Mouse (Mus musculus) 3134 (cell line): ENCODE measurements around the gene Zfp652.
"Not testable (repeated sequence)": the region's sequence is repeated elsewhere in the genome, so short reads cannot be mapped to it uniquely, and the experiment has no call there.

Source experiments
- DNase-seq: peaks from one replicate; pipeline ENCODE4 v3.0.0-alpha.2; 2011; ENCODE audit warnings: low spot score; ENCODE audit not compliant: insufficient read length; ENCODE audit errors: extremely low read depth

Zfp652 gene

DNA sequence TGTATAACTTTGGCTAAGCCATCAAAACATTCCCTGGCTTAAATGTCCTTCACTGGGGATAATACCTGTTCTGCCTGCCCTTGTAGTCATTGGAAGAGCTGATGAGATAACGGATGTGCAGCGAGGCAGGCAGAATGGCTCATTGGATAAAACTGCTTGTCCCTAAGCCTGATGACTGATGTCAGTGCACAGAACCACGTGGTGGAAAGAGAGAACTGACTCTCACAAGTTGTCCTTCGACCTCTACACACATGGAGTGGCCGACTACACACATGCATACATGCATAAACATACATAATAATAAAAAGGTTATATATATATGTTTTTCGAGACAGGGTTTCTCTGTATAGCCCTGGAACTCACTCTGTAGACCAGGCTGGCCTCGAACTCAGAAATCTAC, 2.0 kb upstream of the Zfp652 start:
- no peak for DNase-seq

DNA sequence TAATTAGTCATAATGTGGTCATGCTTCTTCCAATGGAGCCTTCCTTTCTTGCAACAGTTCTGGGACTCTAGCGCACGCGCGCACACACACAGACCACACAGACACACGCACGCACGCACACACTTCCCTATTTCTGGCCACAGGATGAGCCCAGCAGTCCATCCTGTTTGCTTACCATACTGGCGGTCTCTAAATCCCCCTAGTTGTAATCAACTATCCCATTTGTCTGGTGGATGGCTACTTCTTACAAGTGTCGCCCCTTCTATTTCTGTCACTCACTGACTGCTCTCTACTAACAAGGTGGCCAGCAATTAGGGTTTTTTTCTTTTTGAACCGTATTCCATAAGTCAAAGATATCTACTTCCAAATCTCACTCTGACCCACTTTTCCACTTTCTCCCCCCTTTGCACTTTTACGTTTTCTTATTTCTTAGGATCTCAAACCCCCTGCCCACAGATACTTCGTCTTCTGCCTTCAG, 349 bp upstream of the Zfp652 start:
- no peak for DNase-seq

DNA sequence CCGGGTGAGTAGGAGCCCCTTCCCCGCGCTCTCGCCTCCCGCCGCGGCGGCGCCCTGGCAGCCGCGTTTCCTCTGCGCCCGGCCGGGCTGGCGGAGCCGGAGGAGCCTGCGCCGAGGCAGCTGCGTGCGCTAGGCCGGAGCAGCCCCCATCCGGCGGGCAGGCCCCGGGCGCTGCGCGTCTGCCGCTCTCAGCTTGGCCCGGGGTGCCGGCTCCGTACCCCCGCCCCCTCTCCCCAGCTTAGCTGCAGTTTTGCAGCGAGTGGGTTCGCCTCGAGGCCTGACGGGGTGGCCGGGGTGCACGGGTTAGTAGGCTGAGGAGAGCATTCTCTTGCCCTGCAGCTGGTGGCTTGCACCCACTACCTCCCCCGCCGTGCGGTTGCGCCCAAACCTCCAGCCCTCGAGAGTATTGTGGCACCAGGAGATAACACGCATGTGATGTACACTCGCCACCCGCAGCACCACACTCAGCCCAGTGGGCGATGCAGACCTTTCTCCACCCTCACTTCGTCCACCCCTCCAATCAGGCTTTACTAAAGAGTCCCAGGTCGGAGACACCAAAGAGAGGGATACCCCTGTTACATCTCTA, 845 bp downstream of the Zfp652 start:
- DNase-seq: peak; percentile 68

DNA sequence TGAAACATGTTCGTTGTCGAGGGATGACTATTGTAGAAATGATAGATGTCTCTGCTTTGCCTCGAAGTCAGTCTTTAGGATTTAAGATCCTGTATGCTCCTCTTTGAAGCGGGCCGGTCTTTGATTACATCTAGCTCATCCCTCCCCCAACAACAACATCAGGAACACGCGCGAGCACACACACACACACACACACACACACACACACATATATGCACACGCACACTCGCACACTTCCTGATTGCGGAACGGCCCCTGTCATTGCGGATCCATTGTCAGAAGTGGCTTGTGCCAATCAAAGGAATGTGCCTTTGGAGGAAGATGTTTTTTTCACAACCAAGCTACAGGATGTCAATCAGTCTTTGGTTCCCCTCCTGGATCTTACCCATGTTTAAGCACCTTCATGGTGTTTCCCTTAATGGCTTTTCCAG, 1.4 kb downstream of the Zfp652 start:
- DNase-seq: peak; percentile 28

DNA sequence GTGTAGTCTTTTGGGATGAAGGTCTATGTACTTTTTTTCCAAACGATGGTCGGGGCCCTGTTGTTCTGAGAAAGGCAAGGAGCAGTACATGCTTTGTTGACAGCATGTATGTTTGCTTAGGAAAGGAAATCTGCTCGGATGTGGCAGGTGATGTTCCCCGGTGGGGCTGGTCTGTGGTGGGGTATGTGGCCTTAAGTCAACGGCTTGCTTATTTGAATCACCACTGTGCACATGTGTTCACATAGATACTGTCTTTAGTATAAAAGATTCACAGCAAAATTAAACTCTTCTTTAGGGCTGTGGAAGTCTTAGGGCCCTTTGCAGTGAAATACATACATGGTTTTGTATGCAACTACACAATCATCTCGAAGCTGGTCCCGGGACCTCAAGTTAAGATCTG, 1.9 kb downstream of the Zfp652 start:
- DNase-seq: no peak

DNA sequence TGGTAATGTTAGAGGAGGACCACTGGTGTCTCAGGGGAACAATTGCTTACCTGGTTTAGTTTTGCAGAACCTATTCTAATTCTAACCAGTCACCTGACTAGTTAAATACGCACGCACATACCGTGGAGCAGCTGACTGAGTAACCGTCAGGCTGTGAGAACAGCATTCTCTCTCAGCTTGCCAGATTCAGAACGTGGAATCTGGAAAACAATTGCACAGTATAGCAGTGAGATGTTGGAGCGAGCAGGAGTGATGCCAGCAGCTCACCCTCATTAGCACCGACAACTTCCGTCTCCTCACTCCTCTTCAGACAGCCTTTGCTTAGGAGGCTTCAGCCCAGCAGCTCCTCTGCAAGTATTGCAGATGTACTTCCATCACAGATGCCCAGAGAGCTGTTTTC, 3.7 kb downstream of the Zfp652 start:
- DNase-seq: no peak

DNA sequence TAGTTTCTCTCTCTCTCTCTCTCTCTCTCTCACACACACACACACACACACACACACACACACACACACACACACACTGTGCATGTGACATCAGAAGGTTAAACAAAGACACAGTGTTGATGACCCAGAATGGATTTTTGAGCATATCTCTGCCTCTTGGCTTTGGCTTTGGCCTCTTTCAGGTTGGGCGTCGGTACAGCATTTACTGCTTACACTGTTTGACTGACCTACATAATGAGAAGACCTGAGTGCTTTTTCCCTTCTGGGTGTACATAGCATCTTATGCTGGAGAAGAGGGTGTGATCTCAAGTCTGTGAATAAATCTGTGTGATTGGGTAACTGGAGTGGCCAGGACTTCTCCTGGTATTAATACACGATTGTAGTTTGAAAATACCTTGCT, 6.9 kb downstream of the Zfp652 start:
- no peak for DNase-seq

DNA sequence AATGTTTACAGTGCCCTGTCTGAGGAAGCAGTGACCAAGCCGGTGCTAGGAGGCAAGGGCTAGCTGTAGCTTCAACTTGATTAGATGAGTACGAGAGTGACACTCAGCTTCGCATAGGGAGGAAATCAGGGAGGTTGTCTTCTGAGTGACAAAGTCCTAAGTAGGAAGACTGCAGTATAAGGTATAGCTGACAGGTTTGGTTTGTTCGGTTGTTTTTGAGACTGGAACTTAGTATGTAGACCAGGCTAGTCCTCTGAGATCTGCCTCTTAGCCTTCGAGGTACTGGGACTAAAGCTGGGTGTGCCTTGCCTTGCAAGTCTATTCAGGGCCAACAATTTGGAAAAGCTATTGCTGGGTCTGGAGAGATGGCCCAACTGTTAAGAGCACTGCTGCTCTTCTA, 10.8 kb downstream of the Zfp652 start, which contains the start of gene B130006D01Rik:
Gene B130006D01Rik, plus strand, starts transcription at position 301 of the 400 bp plus-strand sequence.
- no peak for DNase-seq

DNA sequence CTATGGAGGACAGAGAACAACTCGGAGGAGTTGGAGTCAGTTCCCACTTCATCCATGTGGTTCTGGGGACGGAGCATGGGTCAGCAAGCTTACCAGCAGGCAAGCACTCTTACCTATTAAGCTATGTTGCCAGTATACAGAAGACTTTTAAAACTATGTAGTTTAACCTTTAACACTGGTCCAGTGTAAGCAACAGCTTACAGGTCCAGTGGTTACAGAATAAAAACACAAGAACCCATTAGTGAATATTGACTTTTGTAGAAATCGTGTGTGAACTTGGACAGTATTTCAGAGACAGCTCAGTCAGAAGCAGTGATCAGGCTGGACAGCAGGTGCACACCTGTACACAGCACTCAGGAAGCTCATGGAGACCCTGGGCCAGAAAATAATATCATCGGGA, 12.0 kb downstream of the Zfp652 start:
- DNase-seq: no peak

DNA sequence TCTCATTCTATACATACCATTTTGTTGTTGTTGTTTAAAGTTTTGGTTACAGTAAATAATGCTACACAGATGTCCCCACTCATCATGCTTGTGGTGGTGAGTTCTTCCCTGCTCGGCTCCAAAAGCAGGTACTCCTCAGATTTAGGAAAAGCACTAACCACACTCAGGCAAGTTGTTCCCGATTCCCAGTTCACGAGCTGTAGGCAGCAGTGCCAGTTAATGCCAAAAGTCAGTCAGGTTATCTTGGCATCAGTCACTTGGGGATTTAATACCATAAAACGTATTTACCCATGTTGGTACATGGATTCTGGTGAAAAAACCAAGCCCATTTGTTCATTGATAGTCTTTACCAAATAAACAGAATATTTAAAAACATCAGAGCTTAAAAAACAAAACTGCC, 13.7 kb downstream of the Zfp652 start:
- no peak for DNase-seq

DNA sequence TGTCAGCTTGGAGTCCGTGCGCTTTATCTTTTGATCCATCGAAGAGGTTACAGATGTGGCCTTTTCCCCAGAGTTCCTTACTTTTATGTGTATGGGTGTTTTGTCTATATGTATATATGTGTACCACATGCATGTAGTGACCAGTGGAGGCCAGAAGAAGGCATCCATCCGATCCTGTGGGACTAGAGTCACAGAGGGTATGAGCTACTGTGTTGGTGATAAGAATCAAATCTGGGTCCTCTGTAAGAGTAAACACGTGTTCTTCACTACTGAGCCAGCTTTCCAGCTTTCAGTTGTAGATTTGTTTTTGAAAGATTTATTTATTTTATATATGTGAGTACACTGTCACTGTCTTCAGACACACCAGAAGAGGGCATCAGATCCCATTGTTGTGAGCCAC, 15.5 kb downstream of the Zfp652 start:
- no peak for DNase-seq

DNA sequence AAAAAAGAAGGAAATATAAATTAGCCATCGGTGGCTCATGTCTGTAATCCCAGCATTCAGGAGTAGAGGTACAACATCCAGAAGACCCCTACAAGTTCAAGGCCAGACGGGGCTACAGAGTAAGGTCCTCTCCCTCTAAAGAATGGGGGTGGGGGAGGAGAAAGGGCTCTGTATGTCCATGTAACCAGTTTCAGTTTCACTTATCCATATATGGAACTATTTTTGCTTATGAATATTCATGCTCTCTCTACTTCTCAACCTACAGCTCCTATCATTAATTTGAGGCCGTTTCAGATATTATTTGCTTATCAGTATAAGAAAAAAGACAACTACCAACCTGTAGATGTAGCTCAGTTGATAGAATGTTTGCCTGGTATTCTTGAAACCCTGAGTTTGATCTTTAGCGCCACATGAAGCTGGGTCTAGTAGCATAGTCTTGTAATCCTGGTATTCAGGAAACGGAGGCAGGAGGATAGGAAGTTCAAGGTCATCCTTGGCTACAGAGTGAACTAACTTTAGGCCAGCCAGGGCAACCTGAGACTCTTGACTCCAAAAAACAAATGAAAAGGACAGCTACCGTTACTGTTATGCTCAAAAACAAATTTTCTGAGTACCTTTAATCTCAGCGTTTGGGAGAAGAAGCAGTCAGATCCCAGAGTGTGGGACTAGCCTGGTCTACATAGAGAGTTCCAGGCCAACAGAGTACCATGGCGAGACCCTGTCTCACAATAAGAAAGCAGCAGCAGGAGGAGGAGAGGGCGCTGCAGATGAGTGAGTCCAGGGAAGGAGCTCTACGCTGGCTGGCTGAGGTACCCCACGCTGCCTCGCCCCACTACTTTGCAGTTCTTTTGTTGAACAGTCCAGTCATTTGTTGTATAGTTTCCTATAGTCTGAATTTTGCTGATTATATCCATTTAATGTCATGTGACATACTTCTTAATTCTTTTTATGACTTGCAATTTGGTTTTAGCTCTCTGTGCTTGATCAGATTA, 16.7 kb downstream of the Zfp652 start:
- no peak for DNase-seq

DNA sequence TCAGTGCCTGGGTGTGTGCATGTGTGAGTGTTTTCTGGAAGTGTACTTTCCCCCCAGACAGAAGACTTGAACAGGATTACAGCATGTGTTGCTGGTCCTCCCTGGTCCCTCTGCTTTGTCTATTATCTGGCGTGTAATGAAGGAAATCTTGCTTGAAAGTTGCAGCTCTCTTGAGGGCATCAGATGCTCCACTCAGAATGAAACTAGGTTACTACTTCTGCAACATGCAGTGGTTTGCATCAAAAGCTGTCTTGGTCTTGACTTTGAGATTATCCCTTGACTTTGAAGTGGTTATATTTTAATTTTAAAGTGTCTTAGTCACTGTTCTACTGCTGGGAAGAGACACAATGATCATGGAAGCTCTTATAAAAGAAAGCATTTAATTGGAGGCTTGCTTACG, 22.0 kb downstream of the Zfp652 start:
- no peak for DNase-seq

DNA sequence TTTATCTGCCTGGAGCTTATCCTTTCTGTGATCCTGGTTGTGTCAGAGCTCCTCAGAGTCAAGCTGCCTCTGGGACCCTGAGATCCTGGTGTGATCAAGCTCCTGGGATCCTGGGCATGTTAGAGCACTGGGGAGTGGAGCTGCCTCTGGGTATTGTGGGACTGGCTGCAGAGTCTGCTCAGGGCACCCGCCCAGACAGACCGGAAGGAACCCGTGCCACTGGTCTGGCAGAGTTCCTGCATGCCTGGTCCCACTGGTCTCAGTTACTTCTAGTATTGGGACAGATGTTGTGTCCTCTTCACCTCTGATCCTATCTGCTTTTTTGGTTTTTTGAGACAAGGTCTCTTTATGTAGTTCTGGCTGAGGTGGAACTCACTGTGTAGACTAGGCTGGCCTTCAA, 25.3 kb downstream of the Zfp652 start:
- DNase-seq: peak; percentile 30

DNA sequence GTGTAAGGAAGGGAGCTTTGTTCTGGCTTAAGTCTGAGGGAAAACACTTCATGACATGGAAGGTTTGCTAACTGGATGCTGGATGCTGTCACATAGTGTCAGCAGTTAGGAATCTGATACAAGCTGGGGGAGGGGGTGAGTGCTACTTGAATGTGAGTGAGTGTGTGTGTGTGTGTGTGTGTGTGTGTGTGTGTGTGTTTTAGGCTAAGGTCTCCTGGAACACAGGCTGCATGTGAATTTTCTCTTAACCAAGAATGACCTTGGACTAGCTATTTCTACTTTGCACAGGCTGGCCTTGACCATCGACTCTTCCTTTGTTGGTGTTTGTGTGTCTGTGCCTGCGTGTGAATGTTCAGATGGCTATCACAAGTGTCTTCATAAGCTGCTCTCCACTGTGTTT, 32.0 kb downstream of the Zfp652 start:
- no peak for DNase-seq

DNA sequence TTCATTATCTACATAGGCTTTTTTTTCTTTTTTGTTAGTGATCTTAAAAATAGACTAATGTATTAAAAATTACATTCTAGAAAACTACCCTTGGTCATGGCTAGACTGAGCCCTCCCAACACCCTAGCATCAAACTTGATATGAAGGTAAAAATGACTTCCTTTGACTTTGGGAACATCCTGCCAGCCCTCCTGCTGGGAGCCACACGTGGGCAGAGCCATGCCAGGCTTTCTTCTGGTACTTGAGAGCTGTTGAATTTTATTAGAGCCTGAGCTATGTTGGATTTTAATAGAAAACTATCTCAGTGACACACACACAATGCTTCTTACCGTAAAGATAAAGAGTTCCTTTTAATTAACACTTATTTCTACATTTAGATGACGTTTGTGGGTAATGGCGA, 34.3 kb downstream of the Zfp652 start:
- DNase-seq: no peak

DNA sequence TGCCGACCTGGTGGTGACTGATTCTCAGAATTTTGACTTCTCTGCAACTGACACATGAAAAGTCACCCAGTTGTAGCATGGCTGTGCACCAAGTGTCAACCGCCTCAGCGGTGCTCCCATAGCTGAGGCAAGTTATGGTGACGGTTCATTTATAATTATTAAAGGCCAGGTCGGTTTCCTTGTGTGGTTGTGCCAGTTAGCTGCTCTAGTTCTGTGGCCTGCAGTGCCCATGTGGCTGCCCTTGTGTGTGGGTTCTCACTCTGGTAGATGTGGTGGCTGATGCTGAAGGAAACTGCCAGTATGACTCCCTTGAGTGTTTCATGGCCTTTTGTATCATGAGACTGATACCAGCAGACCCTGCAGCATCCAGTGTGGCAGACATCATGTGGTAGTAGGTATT, 35.9 kb downstream of the Zfp652 start:
- DNase-seq: no peak

DNA sequence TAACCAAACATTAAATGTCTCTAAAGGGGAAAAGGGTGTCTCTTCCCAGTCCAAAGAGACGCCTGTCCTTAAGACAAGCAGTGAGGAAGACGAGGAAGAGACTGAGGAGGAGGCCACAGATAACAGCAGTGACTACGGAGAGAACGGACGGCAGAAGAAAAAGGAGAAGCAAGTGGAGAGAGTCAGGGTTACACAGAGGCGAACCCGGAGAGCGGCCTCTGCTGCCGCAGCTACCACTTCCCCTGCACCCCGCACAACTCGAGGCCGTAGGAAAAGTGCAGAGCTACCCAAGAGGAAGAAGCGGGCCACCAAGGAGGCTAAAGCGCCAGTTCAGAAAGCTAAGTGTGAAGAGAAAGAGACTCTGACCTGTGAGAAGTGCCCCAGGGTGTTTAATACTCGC, 37.1 kb downstream of the Zfp652 start:
- no peak for DNase-seq

DNA sequence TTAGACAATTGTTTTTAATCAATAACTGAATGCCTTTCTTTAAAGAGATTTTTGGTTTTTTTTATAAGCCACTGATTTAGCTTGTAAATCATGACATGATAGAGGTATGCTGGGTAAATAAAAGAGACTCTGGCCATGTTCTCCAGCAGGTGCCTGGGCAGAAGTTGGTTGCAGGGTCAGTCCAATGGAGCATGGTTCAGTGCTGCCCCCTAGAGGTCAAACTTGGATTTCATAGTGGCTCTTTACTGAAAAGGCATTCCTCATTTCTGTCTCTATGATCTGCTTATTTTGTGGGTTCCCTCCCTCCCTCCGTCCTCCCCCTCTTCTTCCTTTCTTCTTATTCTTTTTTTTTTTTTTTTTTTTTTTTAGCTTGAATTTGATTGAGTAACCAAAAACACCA, 38.5 kb downstream of the Zfp652 start:
- DNase-seq: no peak

DNA sequence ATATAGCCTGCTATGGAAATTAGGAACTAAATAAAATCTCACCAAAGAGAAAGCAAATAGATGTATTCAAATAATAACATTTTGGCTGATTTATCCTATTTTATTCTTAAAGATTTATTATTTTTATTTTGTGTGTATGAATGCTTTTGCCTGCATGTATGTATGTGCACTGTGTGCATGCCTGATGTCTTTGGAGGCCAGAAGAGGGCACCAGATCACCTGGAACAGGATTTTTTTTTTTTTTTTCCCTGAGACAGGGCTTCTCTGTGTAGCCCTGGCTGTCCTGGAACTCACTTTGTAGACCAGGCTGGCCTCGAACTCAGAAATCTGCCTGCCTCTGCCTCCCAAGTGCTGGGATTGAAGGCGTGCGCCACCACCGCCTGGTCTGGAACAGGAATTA, 42.7 kb downstream of the Zfp652 start:
- not testable (repeated sequence) for DNase-seq

DNA sequence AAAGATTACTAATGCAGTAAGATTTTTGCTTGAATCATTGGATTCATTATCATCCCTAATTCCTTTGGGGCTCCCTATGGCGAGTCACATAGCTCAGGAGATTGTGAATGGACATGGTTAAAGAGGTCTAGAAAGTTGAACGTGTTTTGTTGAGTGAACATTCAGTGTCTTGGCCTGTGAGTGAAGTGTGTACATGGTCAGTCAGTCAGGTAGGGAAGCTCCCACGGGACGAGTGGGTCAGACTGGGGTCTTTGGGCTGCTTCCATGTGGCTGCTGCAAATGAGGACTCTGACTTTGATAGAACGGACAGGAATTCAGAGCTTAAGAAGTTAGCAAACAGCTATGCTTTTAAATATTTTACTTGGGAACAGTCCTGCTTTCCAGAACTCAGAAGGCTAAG, 48.0 kb downstream of the Zfp652 start:
- no peak for DNase-seq

DNA sequence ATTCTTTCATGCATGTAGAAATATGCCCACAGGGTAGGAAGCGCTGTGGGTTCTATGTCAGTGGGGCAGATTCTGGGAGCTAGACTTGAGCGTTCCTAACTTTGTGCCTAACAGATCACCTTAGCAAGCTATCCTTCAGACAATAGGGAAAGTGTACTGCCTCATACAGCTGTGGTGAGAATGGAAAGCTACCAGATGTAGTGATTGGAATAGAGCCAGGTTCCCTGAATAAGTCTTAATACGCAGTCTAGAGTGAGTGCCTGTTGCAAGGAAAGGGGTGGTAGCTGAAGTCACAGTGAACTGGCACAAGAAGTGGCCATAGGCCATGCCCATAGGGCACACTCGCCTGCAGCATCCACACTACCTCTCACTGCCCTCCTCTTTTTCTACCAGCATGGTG, 50.5 kb downstream of the Zfp652 start:
- DNase-seq: no peak
